Mouse (Mus musculus) layer of hippocampus, adult 11-12 months (tissue): ENCODE results near the gene Sprr2i.

Source experiments
- DNase-seq: peaks from one replicate; pipeline ENCODE4 v3.0.0; 2022; ENCODE audit warnings: low spot score

The Sprr2i gene

GRCm38 (mm10) chr3:92407691-92408090, at the start of gene Sprr2i:
Gene Sprr2i (plus strand): TSS chr3:92407991.
- DNase-seq: no peak

DNA sequence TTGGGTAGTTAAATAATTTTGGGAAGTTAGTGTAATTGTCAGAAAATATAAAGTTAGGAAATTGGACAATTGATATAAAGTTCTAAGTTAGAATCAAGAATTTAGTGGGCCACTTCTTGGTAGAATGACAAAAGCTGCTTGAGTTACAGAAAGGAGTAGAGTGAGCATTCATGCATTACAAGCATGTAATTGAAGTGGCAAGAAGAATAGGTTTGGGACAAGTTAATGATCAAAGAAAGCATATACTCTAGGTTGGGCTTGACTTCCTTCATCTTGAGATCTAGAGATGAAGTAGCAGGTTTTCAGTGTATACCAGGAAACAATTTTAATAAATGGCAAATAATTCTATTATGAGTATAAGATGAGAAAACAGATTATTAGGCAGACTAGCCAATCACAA, 46.2 kb upstream of the Sprr2i start:
- no peak for DNase-seq

DNA sequence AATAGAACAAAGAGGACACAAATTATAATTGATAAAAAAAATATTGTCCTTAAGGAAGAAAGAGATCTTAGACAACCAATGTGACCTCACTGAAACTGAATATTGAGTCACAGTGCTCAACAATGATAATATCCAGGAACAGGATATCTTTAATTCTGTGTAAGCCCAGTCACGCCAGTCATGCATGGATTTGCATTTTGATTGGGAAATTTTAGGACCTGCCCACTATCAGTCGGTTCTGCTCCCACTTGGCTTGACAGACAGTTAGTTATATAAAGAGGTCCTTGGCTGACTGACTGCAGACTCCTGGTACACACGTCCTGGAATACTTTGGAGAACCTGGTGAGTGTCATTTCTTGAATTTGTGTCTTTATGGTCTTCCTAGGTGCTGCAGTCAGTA, 42.9 kb upstream of the Sprr2i start, which contains the start of gene Sprr2f:
TSS of gene Sprr2f (plus strand) at position 301 of the 400 bp plus-strand sequence.
- DNase-seq: no peak

DNA sequence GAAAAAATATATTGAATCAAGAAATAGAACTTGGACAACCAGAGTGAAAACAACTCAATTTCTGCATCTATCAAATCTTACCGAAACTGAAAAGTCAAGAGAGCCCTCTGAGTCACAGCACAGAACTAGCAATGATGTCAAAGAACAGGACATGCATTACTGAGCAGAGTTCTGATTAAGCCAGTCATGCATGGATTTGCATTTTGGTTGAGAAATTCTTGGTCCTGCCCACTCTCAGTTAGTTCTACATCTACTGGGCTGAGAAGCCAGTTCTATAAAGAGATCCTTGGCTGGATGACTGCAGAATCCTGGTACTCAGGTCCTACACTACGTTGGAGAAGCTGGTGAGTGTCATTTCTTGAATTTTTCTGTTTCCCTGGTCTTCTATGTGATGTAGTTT, 34.2 kb upstream of the Sprr2i start:
- DNase-seq: no peak

GRCm38 (mm10) chr3:92385385-92385784, 22.4 kb upstream of the Sprr2i start, which contains the start of gene Sprr2h:
Gene Sprr2h (plus strand): TSS chr3:92385685.
- no peak for DNase-seq

DNA sequence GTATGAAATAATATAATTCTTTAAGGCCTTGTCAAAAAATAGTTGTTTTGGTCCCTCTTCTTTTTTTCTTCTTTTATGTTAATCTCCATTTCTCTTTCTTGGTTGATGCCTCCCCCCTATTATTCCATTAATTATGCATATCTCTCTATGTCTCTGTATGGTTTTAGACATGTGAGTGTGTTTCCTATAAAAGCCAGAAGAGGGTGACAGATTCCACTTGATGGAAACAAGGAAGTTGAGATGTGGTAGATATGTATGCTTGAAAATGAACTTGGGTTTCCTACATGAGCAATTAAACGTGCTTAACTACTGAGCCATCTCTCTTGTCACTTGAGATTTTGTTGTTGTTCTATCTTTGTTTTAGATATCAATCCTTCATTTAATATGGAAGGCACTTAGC, 13.5 kb upstream of the Sprr2i start:
- DNase-seq: no peak

- no peak for DNase-seq
These were observed 10.0 kb downstream of the Sprr2i start, which contains the start of gene Sprr2j-ps for GRCm38 (mm10) chr3:92417782-92418181. Gene Sprr2j-ps (plus strand): TSS chr3:92418082.

DNA sequence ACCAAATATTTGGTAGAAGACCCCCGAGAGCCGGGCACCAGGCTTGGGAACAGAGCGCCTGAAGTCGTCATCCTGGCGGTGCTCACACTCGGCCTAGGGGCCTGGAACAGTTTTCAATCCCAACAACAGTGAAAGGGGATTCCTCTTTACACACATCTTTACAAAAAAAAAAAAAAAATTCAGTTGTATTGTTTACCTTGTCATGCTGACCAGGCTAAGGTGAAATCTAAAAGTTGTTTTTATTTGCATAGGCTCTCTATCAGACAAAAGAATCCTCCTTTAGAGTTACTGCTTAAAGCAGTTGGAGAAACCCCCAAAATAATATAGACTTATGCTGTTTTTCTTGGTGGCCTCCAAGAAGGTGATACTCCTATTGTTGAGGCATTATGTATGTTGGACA, 21.5 kb downstream of the Sprr2i start, which contains the start of gene Gm9774:
TSS of gene Gm9774 (minus strand) at position 101 of the 400 bp plus-strand sequence.
- DNase-seq: no peak

DNA sequence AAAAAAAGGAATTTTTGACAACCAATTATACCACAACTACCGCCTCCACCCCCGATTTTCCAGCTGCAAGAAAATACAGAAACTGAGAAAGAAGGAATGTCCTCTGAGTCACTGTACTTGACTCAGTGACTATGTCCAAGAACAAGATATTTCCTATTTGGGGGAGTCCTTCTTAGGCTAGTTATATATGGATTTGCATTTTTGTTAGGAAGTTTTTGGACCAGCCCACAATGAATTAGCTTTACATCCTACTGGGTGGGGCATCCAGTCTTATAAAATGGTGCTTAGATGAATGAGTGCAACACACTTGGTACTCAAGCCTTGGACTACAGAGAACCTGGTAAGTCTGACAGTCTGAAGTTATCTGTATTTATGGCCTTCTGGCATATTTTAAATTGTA, 24.5 kb downstream of the Sprr2i start, which contains the start of gene Sprr2k:
TSS of gene Sprr2k (plus strand) at position 301 of the 400 bp plus-strand sequence.
- DNase-seq: no peak

DNA sequence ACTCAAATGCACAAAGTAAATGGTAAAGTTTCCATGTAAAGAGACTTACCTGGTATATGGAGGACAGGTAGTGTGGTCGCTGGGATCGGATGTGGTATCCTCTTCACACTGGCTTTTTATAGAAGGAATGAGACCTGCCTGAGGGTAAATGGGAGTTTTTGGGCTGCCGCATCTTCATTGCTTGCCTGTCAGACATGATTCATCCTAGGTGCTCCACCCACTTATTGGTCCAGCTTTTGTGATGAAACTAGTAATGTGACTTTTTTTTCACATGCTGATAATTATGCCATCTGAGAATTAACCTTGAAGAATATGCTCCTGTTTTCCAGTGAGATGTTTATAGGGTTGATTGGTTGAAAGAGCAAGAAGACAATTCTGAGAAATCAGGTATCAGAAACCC, 30.9 kb downstream of the Sprr2i start, which contains the start of gene Sprr1b:
TSS of gene Sprr1b (minus strand) at position 101 of the 400 bp plus-strand sequence.
- no peak for DNase-seq

GRCm38 (mm10) chr3:92440177-92440576, 32.4 kb downstream of the Sprr2i start:
- no peak for DNase-seq

DNA sequence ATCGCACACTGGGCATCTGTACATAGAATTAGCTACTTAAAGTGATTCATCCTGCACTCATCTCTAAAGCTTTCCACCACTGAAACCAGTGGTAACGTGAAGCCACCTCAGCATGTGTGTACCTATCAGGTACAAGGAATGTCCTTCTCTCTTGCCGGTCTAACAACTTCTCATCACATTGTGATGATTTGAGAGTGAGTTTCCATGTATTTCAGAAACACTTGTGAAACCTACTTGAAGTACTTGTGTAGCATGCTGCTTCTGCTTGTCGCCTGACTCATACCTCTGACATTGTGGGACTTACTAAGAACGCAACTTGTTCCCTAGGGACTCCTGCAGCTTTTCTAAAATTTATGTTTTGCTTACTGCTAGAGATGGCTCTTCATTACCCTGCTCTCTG, 47.4 kb downstream of the Sprr2i start:
- no peak for DNase-seq

- DNase-seq: no peak
These were observed 50.8 kb downstream of the Sprr2i start, which contains the start of gene Sprr3 for GRCm38 (mm10) chr3:92458620-92459019. Gene Sprr3 (minus strand): TSS chr3:92458720.
